Mouse (Mus musculus) lung, embryonic 15.5 days (tissue): ENCODE measurements at regions not wholly inside any gene's neighbourhood (a gene's known extent, or its start where the extent isn't known, plus 50 kb on each side); places are given as distances from the start of the nearest gene placed in this dataset.

Source experiments
- ATAC-seq: fragments of 200-750 bp; cut with Nextera tagmentation; 2 replicates; pipeline ENCODE4 v1.8.0; 2017; ENCODE audit warnings: moderate number of reproducible peaks, borderline replicate concordance; ENCODE audit not compliant: low FRiP score, low TSS enrichment; ENCODE audit errors: extremely low read depth
- H3K27ac ChIP-seq: fragments of 300-500 bp; sonication (generic); 2 replicates; pipeline ENCODE4 v1.5.1; 2015; ENCODE audit warnings: moderate library complexity, mild to moderate bottlenecking, inconsistent platforms
- H3K27me3 ChIP-seq: fragments of 300-500 bp; sonication (generic); 2 replicates; pipeline ENCODE4 v1.6.1; 2015; ENCODE audit warnings: inconsistent platforms
- H3K36me3 ChIP-seq: fragments of 300-500 bp; sonication (generic); 2 replicates; pipeline ENCODE4 v1.6.1; 2015; ENCODE audit warnings: inconsistent platforms
- H3K4me1 ChIP-seq: fragments of 300-500 bp; sonication (generic); 2 replicates; pipeline ENCODE4 v1.6.1; 2015; ENCODE audit warnings: inconsistent platforms
- H3K4me2 ChIP-seq: fragments of 300-500 bp; sonication (generic); 2 replicates; pipeline ENCODE4 v1.6.1; 2015; ENCODE audit warnings: inconsistent platforms, mild to moderate bottlenecking, moderate library complexity
- H3K4me3 ChIP-seq: fragments of 300-500 bp; sonication (generic); 2 replicates; pipeline ENCODE4 v1.5.1; 2015; ENCODE audit warnings: mild to moderate bottlenecking, inconsistent platforms
- H3K9ac ChIP-seq: fragments of 300-500 bp; sonication (generic); 2 replicates; pipeline ENCODE4 v1.6.1; 2015; ENCODE audit warnings: inconsistent platforms
- H3K9me3 ChIP-seq: fragments of 300-500 bp; sonication (generic); 2 replicates; pipeline ENCODE4 v1.6.1; 2016; ENCODE audit warnings: inconsistent platforms
- WGBS: fragments of 180-500 bp; shearing (Covaris S2); methylation state at CpG from one replicate; pipeline ENCODE4 v1.1.7; 2015; 5-methylcytosine and 5-hydroxymethylcytosine counted together

DNA sequence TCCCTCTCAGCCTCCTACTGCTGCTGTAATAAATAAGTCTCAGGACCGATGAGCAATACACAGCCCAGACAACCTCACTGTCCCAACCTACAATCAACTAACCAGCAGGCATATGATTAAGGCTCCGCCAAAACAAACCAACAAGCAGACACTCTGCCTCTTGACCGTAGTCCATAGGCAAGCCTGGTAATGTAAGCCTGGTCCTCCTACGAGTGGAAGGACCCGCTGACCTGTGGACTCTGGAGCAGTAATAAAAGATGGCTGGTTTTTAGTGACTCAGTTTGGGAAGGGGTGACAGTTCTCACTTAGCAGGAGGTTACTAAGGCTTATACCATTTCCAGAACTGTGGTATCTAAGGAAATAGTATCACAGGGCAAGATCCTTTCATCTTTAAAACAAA is 53.4 kb downstream of the Gm47996 start:
- Histone ChIP-seq H3K27me3 (no peaks in the 10 kb centered on the region), H3K9me3 (no peaks in the 10 kb centered on the region), H3K4me3 (no peak overlapping the region), H3K4me1 (0 out of 2 replicates have a peak, but pooled peaks cover 6% of the 10 kb centered on the region), H3K36me3 (no peaks in the 10 kb centered on the region), H3K4me2 (no peak overlapping the region), H3K9ac (no peak overlapping the region), H3K27ac (no peak overlapping the region)
- 80% methylated on average over 5 of the region's 5 CpGs for WGBS
- ATAC-seq: no peak

DNA sequence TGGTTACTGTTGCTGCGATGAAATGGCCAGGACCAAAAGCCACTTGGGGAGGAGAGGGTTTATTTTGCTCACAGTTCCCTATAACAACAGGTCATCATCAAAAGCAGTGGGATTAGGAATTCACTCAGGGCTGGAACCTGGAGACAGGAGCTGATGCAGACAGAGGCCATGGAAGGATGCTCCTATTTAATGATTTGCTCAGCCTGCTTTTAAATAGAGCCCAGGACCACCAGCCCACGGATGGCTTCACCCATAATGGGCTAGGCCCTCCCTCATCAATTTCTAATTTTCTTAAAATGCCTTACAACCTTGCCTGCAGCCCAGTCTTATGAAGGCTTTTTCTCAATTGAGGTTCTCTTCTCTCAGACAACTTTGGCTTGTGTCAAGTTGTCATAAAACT is 53.9 kb downstream of the Gm47996 start:
- Histone ChIP-seq H3K4me1 (0 out of 2 replicates have a peak, but pooled peaks cover 3% of the 10 kb centered on the region), H3K4me3 (no peak overlapping the region), H3K36me3 (no peaks in the 10 kb centered on the region), H3K27me3 (no peaks in the 10 kb centered on the region), H3K27ac (no peak overlapping the region), H3K9ac (no peak overlapping the region), H3K9me3 (no peaks in the 10 kb centered on the region), H3K4me2 (no peak overlapping the region)
- WGBS: 77% methylated on average over 2 of the region's 2 CpGs
- no peak for ATAC-seq

DNA sequence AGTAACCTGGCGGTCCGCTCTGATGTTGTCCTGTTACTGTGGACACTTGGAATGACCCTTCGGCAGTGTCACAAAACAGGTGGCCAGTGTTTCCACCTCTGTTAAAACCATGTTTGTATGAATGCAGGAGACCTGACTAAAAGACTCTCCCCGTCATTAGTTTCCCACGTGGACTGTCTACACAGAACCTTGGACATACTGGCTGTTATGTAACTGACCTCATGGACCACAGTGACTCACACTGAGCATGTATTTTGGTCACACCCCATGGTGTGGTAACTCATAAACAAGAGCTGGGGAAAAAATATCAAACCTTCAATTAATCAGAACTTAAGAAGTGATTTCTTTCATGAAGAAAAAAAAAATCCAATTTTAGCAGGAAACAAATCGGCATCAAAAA is 54.9 kb downstream of the Gm47996 start:
- Histone ChIP-seq H3K4me2 (no peak overlapping the region), H3K4me1 (no peaks in the 10 kb centered on the region), H3K4me3 (no peak overlapping the region), H3K27me3 (no peaks in the 10 kb centered on the region), H3K27ac (no peak overlapping the region), H3K9ac (no peak overlapping the region), H3K36me3 (no peaks in the 10 kb centered on the region), H3K9me3 (no peaks in the 10 kb centered on the region)
- 88% methylated on average over 6 of the region's 6 CpGs for WGBS
- no peak for ATAC-seq

GRCm38 (mm10) chr1:151265590-151265989 is 55.7 kb downstream of the Gm47996 start:
- Histone ChIP-seq H3K27ac (no peak overlapping the region), H3K4me3 (no peak overlapping the region), H3K27me3 (no peaks in the 10 kb centered on the region), H3K9ac (no peak overlapping the region), H3K9me3 (no peaks in the 10 kb centered on the region), H3K36me3 (no peaks in the 10 kb centered on the region), H3K4me2 (no peak overlapping the region), H3K4me1 (no peaks in the 10 kb centered on the region)
- WGBS: 66% methylated on average over 5 of the region's 5 CpGs
- ATAC-seq: no peak

DNA sequence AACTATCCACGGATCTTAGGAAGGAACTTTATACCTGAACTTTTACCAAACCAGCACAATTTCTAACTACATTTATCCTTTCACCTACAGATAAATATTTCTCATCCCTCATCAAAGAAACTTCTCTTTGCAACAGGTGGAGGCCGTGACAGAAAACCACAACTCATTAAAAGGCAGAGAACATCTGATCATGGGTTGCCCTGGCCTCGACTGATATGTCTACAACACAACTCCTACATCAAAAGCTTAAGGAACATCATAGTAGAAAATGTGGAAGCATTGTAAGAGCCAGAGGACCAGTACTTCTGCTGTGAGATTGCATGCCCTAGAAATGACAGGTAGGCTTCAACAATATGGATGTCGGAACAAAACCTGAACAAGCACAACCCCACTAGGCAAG is 56.8 kb downstream of the Gm47996 start:
- H3K4me2 ChIP-seq: no peak overlapping the region
- no peaks in the 10 kb centered on the region for H3K27me3 ChIP-seq
- no peak overlapping the region for H3K4me3 ChIP-seq
- H3K9ac ChIP-seq: no peak overlapping the region
- 85% methylated on average over 4 of the region's 4 CpGs for WGBS
- H3K9me3 ChIP-seq: no peaks in the 10 kb centered on the region
- H3K27ac ChIP-seq: no peak overlapping the region
- no peaks in the 10 kb centered on the region for H3K4me1 ChIP-seq
- no peaks in the 10 kb centered on the region for H3K36me3 ChIP-seq
- no peak for ATAC-seq

DNA sequence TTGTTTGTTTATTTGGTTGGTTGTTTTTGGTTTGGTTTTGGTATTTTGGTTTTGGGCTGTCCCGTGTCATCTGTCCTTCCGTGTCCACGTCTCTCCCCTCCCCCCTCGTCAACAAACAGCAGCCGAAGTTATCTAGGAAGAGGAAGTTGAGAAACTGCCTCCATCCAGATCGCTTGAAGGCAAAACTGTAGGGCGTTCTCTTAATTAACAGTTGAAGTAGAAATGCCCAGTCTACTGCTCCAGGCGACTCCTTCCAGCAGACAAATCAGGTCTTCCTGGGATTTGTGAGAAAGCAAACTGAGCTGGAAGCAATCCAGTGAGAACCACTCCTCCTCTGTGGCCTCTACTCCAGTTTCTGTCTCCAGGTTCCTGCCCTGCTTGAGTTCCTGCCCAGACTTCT is 60.8 kb downstream of the Gm47996 start:
- H3K4me3 ChIP-seq: no peak overlapping the region
- no peak for ATAC-seq
- H3K4me1 ChIP-seq: no peaks in the 10 kb centered on the region
- H3K27ac ChIP-seq: no peak overlapping the region
- no peaks in the 10 kb centered on the region for H3K27me3 ChIP-seq
- no peaks in the 10 kb centered on the region for H3K36me3 ChIP-seq
- no peak overlapping the region for H3K4me2 ChIP-seq
- no peak overlapping the region for H3K9ac ChIP-seq
- no peaks in the 10 kb centered on the region for H3K9me3 ChIP-seq
- WGBS: 38% methylated on average over 8 of the region's 8 CpGs

DNA sequence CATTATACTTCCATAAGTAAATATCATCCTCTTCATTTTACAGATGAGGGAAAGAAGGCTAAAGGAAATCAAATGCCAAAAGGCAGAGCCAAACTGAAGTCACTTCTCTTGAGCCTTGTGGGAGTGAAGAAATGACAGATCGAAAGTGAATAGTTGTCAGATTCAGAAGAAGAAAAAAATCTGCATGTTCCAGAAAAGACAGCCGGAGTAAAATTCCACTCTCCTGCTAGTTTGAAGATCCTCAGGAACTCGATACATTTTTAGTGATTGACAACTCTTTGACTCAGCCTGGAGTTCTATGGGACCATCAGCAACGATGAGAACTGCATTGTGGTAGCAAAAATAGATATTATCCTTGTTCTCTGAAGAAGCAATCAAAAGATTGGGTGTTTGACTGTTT is 64.4 kb downstream of the Gm47996 start:
- WGBS: 80% methylated on average over 4 of the region's 4 CpGs
- no peak overlapping the region for H3K9ac ChIP-seq
- no peak overlapping the region for H3K4me3 ChIP-seq
- H3K27me3 ChIP-seq: no peaks in the 10 kb centered on the region
- H3K9me3 ChIP-seq: no peaks in the 10 kb centered on the region
- no peaks in the 10 kb centered on the region for H3K36me3 ChIP-seq
- H3K27ac ChIP-seq: no peak overlapping the region
- H3K4me2 ChIP-seq: no peak overlapping the region
- no peak for ATAC-seq
- H3K4me1 ChIP-seq: no peaks in the 10 kb centered on the region

DNA sequence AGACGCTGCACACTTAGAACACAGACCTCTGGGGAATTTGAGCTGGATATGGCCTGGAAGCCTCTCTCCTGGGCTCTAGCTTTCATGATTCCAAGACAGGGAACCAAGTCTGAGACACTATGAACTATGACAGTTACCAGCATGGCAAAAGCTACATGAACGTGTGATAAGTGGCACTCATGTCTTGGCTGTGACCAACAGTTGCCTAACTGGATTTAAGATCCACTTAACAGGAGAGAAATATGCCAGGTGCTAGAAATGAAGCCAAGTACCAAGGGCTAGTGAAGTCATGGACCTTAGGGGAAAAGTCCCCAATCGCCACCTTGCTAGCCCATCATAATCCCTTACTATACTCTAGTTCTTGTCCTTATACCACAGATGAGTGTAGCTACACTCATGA is 65.7 kb downstream of the Gm47996 start:
- no peaks in the 10 kb centered on the region for H3K36me3 ChIP-seq
- ATAC-seq: no peak

DNA sequence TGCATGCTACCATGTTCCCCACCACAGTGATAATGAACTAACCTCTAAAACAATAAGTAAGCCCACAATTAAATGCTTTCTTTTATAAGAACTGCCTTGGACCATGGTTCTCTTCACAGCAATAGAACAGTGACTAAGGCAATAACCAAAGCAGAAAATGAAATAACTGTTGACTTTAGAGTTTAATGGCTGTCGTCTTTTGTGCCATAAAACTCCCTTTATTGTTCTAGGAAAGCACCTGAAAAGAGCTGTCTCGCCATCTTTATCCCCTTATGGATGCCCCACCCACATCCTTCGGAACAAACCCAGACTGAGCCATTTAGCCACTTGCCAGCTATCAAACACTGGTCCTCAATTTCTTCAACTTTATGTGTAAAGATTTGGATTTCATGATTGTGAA is 64.3 kb upstream of the Ivns1abp start:
- Histone ChIP-seq H3K9ac (no peak overlapping the region), H3K27me3 (no peaks in the 10 kb centered on the region), H3K27ac (no peak overlapping the region), H3K36me3 (no peaks in the 10 kb centered on the region), H3K4me2 (no peak overlapping the region), H3K9me3 (no peaks in the 10 kb centered on the region), H3K4me3 (no peak overlapping the region), H3K4me1 (no peaks in the 10 kb centered on the region)
- ATAC-seq: no peak
- WGBS: 79% methylated on average over 3 of the region's 3 CpGs

More for the DNA sequence above, 65.7 kb downstream of the Gm47996 start:
- Histone ChIP-seq H3K27me3 (no peaks in the 10 kb centered on the region), H3K4me1 (no peaks in the 10 kb centered on the region), H3K4me3 (no peak overlapping the region), H3K9ac (no peak overlapping the region), H3K27ac (no peak overlapping the region), H3K9me3 (no peaks in the 10 kb centered on the region), H3K4me2 (no peak overlapping the region)
- WGBS: 77% methylated on average over 3 of the region's 3 CpGs

GRCm38 (mm10) chr1:151285045-151285444 is 59.2 kb upstream of the Ivns1abp start:
- Histone ChIP-seq H3K9ac (no peak overlapping the region), H3K9me3 (no peaks in the 10 kb centered on the region), H3K4me1 (no peaks in the 10 kb centered on the region), H3K36me3 (no peaks in the 10 kb centered on the region), H3K4me3 (no peak overlapping the region), H3K4me2 (no peak overlapping the region), H3K27me3 (no peaks in the 10 kb centered on the region), H3K27ac (no peak overlapping the region)
- 87% methylated on average over 7 of the region's 7 CpGs for WGBS
- no peak for ATAC-seq

DNA sequence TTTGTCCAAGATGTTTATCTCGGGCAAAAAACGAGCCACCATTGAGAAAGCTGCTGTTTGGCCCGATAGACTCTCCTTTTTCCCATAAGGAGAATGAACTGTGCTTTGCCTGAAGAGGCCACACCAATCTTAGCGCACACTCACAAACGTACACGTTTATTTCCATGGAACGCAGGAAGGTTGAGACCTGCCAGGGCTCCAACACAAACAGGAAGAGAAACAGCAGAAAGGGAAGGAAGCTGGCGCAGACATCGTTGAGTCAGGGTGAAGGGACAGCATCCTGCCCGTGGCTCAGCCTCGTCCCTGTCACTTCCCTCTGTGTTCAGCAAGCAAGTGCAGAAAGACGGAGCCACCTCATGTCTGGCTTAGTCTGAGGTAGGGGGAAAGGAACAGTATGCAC is 56.8 kb upstream of the Ivns1abp start:
- H3K9me3 ChIP-seq: no peaks in the 10 kb centered on the region
- ATAC-seq: peak; percentile 75; the same call in 1 of the 2 replicates
- H3K4me3 ChIP-seq: no peak overlapping the region
- H3K9ac ChIP-seq: no peak overlapping the region
- peak overlapping the region; percentile 50 for H3K27ac ChIP-seq
- H3K4me2 ChIP-seq: no peak overlapping the region
- H3K36me3 ChIP-seq: no peaks in the 10 kb centered on the region
- H3K27me3 ChIP-seq: no peaks in the 10 kb centered on the region
- no peaks in the 10 kb centered on the region for H3K4me1 ChIP-seq
- WGBS: 32% methylated on average over 12 of the region's 12 CpGs

DNA sequence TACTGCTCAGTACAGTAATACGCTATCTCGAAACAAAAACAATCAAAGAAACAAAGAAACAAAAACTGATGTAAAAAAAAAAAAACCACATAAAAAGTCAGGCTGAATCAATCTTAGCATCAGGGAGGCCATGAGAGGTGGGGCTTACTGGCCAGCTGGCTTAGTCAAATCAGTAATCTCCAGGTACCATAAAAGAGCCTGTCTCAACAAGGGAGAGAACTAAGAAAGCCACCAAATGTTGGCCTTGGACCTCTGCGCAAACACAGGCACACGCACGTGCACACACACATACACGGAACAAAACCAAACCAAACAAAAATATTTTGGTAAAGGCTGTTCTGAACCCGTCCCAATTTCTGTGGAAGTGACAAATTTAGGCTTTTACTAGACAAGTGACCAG is 55.2 kb upstream of the Ivns1abp start:
- H3K27ac ChIP-seq: no peak overlapping the region
- H3K36me3 ChIP-seq: no peaks in the 10 kb centered on the region
- WGBS: 83% methylated on average over 7 of the region's 7 CpGs
- no peak overlapping the region for H3K4me2 ChIP-seq
- H3K9ac ChIP-seq: no peak overlapping the region
- no peaks in the 10 kb centered on the region for H3K27me3 ChIP-seq
- ATAC-seq: no peak
- no peaks in the 10 kb centered on the region for H3K4me1 ChIP-seq
- no peaks in the 10 kb centered on the region for H3K9me3 ChIP-seq
- H3K4me3 ChIP-seq: no peak overlapping the region

DNA sequence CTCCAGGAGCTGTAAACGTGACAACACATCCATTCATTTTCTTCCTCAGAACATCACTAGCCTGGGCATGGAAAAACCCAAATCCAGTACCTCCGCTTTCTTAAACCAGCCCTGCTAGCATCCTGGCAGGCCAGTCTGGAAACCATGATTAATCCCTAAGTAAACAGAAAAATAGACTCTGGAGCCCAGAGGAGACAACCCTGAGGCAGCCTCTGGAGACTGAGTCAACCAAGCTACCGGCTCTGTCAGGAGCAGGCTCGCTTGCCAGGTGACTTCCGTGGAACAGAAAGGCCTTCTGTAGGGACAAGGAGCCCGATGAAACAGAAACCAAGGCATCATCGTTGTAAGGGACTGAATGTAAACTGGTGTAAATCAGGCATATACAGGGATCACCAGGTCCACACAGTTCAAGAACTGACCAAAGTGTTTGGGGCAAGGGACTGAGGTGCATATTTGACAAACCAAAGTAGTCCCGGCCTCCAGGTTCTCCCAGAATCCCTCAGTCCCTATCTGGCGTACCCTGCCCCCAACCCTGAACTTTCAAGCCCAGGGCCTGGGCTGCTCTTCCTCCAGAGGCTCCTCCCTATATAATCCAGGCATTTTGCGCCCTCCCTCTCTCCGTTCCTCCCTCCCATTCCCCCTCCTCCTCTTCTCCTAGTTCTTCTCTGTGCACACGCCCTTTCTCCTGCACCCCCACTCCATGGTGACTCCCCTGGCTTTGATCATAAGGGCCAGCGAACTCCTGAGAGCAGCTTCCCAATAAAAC is 54.6 kb upstream of the Ivns1abp start:
- ATAC-seq: peak; percentile 31; the same call in 1 of the 2 replicates
- Histone ChIP-seq H3K9me3 (no peaks in the 10 kb centered on the region), H3K27me3 (no peaks in the 10 kb centered on the region), H3K4me3 (no peak overlapping the region), H3K27ac (no peak overlapping the region), H3K36me3 (no peaks in the 10 kb centered on the region), H3K4me1 (no peaks in the 10 kb centered on the region), H3K9ac (no peak overlapping the region), H3K4me2 (no peak overlapping the region)
- 55% methylated on average over 13 of the region's 13 CpGs for WGBS
